Mouse (Mus musculus) cortical plate, adult 2 months (tissue): ENCODE data around the gene Hgf.

ENCODE experiments used
- CTCF ChIP-seq: fragments of 200-500 bp; IDR thresholded peaks from 2 replicates; pipeline ENCODE4 v1.5.1; 2011; ENCODE audit warnings: mild to moderate bottlenecking, control low read depth, low read length; ENCODE audit not compliant: insufficient read depth; ENCODE audit errors: extremely low read depth
- POLR2A ChIP-seq: fragments of 200-500 bp; IDR thresholded peaks from 2 replicates; pipeline ENCODE4 v1.6.1; 2011; ENCODE audit warnings: mild to moderate bottlenecking, low read length, control low read depth; ENCODE audit not compliant: insufficient read depth; ENCODE audit errors: extremely low read depth

GRCm38 (mm10) chr5:16595699-16596098 lies 42.4 kb downstream of the Hgf start:
- TF ChIP-seq CTCF (no peak), POLR2A (no peak)
